Mouse (Mus musculus): ENCODE results near the gene Gm44503.

Gene Gm44503

GRCm38 (mm10) chr9:72972984-72973383, 14.3 kb downstream of the Gm44503 start:
- DNase-seq (ENCODE audit: low read depth, low spot score), result no peak

GRCm38 (mm10) chr9:72974734-72975133, 16.1 kb downstream of the Gm44503 start:
- no peak for DNase-seq (ENCODE audit: low read depth, low spot score)

GRCm38 (mm10) chr9:72975242-72975641, 16.6 kb downstream of the Gm44503 start:
- DNase-seq (ENCODE audit: low read depth, low spot score), result no peak

GRCm38 (mm10) chr9:72983066-72983465, 24.4 kb downstream of the Gm44503 start:
- DNase-seq (ENCODE audit: low read depth, low spot score), result no peak

- DNase-seq (ENCODE audit: low read depth, low spot score), result peak; percentile 97
Measured at GRCm38 (mm10) chr9:72985250-72986220, 26.9 kb downstream of the Gm44503 start, which contains the start of the genes Ccpg1os and Ccpg1. Gene Ccpg1os, minus strand, starts transcription at chr9:72985382. Gene Ccpg1, plus strand, starts transcription at chr9:72985429.

GRCm38 (mm10) chr9:72987703-72988102, 29.1 kb downstream of the Gm44503 start:
- DNase-seq (ENCODE audit: low read depth, low spot score), result no peak

GRCm38 (mm10) chr9:72988706-72989105, 30.1 kb downstream of the Gm44503 start:
- no peak for DNase-seq (ENCODE audit: low read depth, low spot score)

GRCm38 (mm10) chr9:72991420-72991819, 32.8 kb downstream of the Gm44503 start:
- DNase-seq (ENCODE audit: low read depth, low spot score), result no peak

- DNase-seq (ENCODE audit: low read depth, low spot score), result no peak
Measured at GRCm38 (mm10) chr9:72992576-72992975, 33.9 kb downstream of the Gm44503 start.

GRCm38 (mm10) chr9:72996167-72996566, 37.5 kb downstream of the Gm44503 start:
- peak; percentile 31 for DNase-seq (ENCODE audit: low read depth, low spot score)

GRCm38 (mm10) chr9:72996806-72997205, 38.2 kb downstream of the Gm44503 start:
- no peak for DNase-seq (ENCODE audit: low read depth, low spot score)

- DNase-seq (ENCODE audit: low read depth, low spot score), result no peak
Measured at GRCm38 (mm10) chr9:73000487-73000886, 41.8 kb downstream of the Gm44503 start.

- no peak for DNase-seq (ENCODE audit: low read depth, low spot score)
Measured at GRCm38 (mm10) chr9:73001314-73002011, 42.8 kb downstream of the Gm44503 start.

- DNase-seq (ENCODE audit: low read depth, low spot score), result no peak
Measured at GRCm38 (mm10) chr9:73002177-73002576, 43.5 kb downstream of the Gm44503 start.

GRCm38 (mm10) chr9:73004076-73004475, 45.4 kb downstream of the Gm44503 start:
- DNase-seq (ENCODE audit: low read depth, low spot score), result no peak

GRCm38 (mm10) chr9:73005106-73005505, 46.5 kb downstream of the Gm44503 start:
- no peak for DNase-seq (ENCODE audit: low read depth, low spot score)

- DNase-seq (ENCODE audit: low read depth, low spot score), result no peak
Measured at GRCm38 (mm10) chr9:73006175-73006574, 47.5 kb downstream of the Gm44503 start.

GRCm38 (mm10) chr9:73008384-73008783, 49.7 kb downstream of the Gm44503 start:
- no peak for DNase-seq (ENCODE audit: low read depth, low spot score)

GRCm38 (mm10) chr9:73012629-73013028, 54.0 kb downstream of the Gm44503 start:
- DNase-seq (ENCODE audit: low read depth, low spot score), result no peak

- DNase-seq (ENCODE audit: low read depth, low spot score), result no peak
Measured at GRCm38 (mm10) chr9:73014724-73015123, 56.1 kb downstream of the Gm44503 start.

- DNase-seq (ENCODE audit: low read depth, low spot score), result no peak
Measured at GRCm38 (mm10) chr9:73019841-73020240, 61.2 kb downstream of the Gm44503 start.

- no peak for DNase-seq (ENCODE audit: low read depth, low spot score)
Measured at GRCm38 (mm10) chr9:73020566-73021097, 62.0 kb downstream of the Gm44503 start.

Data from WW6 (cell line).